Mouse (Mus musculus) liver, embryonic 13.5 days (tissue): ENCODE results near the gene Grk6. TPM values are rescaled to one million over a fixed set of nuclear protein-coding genes. Genes with fewer than 3 reads are reported as not detected.

ENCODE experiments used
- microRNA-seq: library from miRNA; unstranded; fragments of <30 nt; microRNA quantifications from one replicate; pipeline ENCODE4, GENCODE M21; 2016
- polyA plus RNA-seq: library from polyadenylated mRNA; unstranded; fragments of >200 nt; fragmentation: Nextera tagmentation; extraction: Ambion mirVana; gene quantifications from 2 replicates; pipeline ENCODE4 v1.2.1, GENCODE M21; 2015

Grk6 gene
- polyA plus RNA-seq, 1 experiment from 2014 or later: 25.2 TPM

Small RNA genes within 50 kb of the gene (microRNA-seq; reads per million reads assigned to microRNA genes)
- gene Mir6943 (not detected), gene Mir6944 (7.6 reads per million, percentile 18 among the genes with 10 or more reads in this experiment), gene Mir6945 (2.3 reads per million)

Other genes starting within 250 kb of the Grk6 start
- 15.5 and 19.8 TPM in 2 replicates for gene Nsd1, start 235.3 kb upstream of the Grk6 start, polyA plus RNA-seq
- 234 and 240 TPM in 2 replicates for gene Prelid1, start 124.6 kb upstream of the Grk6 start, polyA plus RNA-seq
- 38.0 and 45.0 TPM in 2 replicates for gene Rab24, start 123.1 kb upstream of the Grk6 start, polyA plus RNA-seq
- gene Mxd3, start 115.2 kb upstream of the Grk6 start, polyA plus RNA-seq: 22.0 and 23.0 TPM in 2 replicates
- 59.1 and 65.6 TPM in 2 replicates for gene Lman2, start 82.3 kb upstream of the Grk6 start, polyA plus RNA-seq
- gene Rgs14, start 75.3 kb upstream of the Grk6 start, polyA plus RNA-seq: 1.4 and 1.8 TPM in 2 replicates
- gene Slc34a1, start 46.9 kb upstream of the Grk6 start, polyA plus RNA-seq: not detected in 2 replicates
- gene Pfn3, start 29.8 kb upstream of the Grk6 start, polyA plus RNA-seq: not detected in 2 replicates
- gene F12, start 18.3 kb upstream of the Grk6 start, polyA plus RNA-seq: 56.5 and 59.8 TPM in 2 replicates
- not detected in 2 replicates for gene Prr7, start 19.2 kb downstream of the Grk6 start, polyA plus RNA-seq
- 11.5 and 12.3 TPM in 2 replicates for gene Dbn1, start 43.0 kb downstream of the Grk6 start, polyA plus RNA-seq
- gene Pdlim7, start 68.6 kb downstream of the Grk6 start, polyA plus RNA-seq: 27.5 and 28.8 TPM in 2 replicates
- 3.4 and 3.8 TPM in 2 replicates for gene Dok3, start 84.2 kb downstream of the Grk6 start, polyA plus RNA-seq
- 31.7 and 32.8 TPM in 2 replicates for gene Ddx41, start 91.6 kb downstream of the Grk6 start, polyA plus RNA-seq
- gene Fam193b, start 126.0 kb downstream of the Grk6 start, polyA plus RNA-seq: 7.9 and 8.8 TPM in 2 replicates
- 65.0 and 72.6 TPM in 2 replicates for gene Tmed9, start 128.7 kb downstream of the Grk6 start, polyA plus RNA-seq
- gene B4galt7, start 154.8 kb downstream of the Grk6 start, polyA plus RNA-seq: 7.0 and 7.8 TPM in 2 replicates
- gene Caml, start 177.9 kb downstream of the Grk6 start, polyA plus RNA-seq: 15.4 and 15.9 TPM in 2 replicates
- gene Ddx46, start 190.0 kb downstream of the Grk6 start, polyA plus RNA-seq: 20.7 and 27.3 TPM in 2 replicates
- gene B230219D22Rik, start 248.1 kb downstream of the Grk6 start, polyA plus RNA-seq: 12.4 and 14.1 TPM in 2 replicates